ENCODE assay signal across 16 mouse cellular contexts in genomic region chr12:12227594-12227993, GRCm38 (mm10).
"Had no signal": no experiment of that assay in that cellular context is flagged by ENCODE, and none has a peak within 500 bp of the region (broad histone marks: within the 10 kb centered on the region; RNA-seq: fewer than 3 reads in every experiment).

No protein-coding gene starts in this region.

- DNase-seq: kidney, adult 11 months; kidney, adult 9 months; kidney, postnatal 36 days; retina, postnatal 1 day; right cerebral cortex, postnatal 4 days; spleen, adult 18-20 months; thymus, adult 18-20 months; thymus, postnatal 14 days had no signal

- H3K4me2 ChIP-seq: limb, embryonic 15.5 days; liver, embryonic 15.5 days; lung, embryonic 15.5 days; midbrain, embryonic 15.5 days; neural tube, embryonic 13.5 days had no signal

- H3K9me3 ChIP-seq: limb, embryonic 15.5 days; liver, embryonic 15.5 days; lung, embryonic 15.5 days; midbrain, embryonic 10.5 days; midbrain, embryonic 15.5 days; neural tube, embryonic 13.5 days had no signal

- ATAC-seq: hindbrain, postnatal 0 days; midbrain, embryonic 15.5 days had no signal

- H3K36me3 ChIP-seq: limb, embryonic 15.5 days; liver, embryonic 15.5 days; lung, embryonic 15.5 days; midbrain, embryonic 10.5 days; midbrain, embryonic 15.5 days; neural tube, embryonic 13.5 days had no signal

- H3K4me3 ChIP-seq: limb, embryonic 15.5 days; liver, embryonic 15.5 days; lung, embryonic 15.5 days; midbrain, embryonic 10.5 days; midbrain, embryonic 15.5 days; neural tube, embryonic 13.5 days had no signal

- H3K27me3 ChIP-seq: limb, embryonic 15.5 days; liver, embryonic 15.5 days; lung, embryonic 15.5 days; midbrain, embryonic 15.5 days; neural tube, embryonic 13.5 days had no signal

- H3K27ac ChIP-seq: hindbrain, postnatal 0 days; kidney, postnatal 0 days; limb, embryonic 15.5 days; liver, embryonic 15.5 days; lung, embryonic 15.5 days; midbrain, embryonic 10.5 days; midbrain, embryonic 15.5 days; neural tube, embryonic 13.5 days had no signal

- H3K9ac ChIP-seq: limb, embryonic 15.5 days; liver, embryonic 15.5 days; lung, embryonic 15.5 days; midbrain, embryonic 15.5 days; neural tube, embryonic 13.5 days had no signal

- H3K4me1 ChIP-seq: limb, embryonic 15.5 days; liver, embryonic 15.5 days; lung, embryonic 15.5 days; midbrain, embryonic 10.5 days; neural tube, embryonic 13.5 days had no signal
